Mouse (Mus musculus) NIH3T3 (cell line): ENCODE results near the gene Ube2i.

Experiments
- DNase-seq: peaks from one replicate; pipeline ENCODE4 v3.0.0-alpha.2; 2012; ENCODE audit warnings: low read depth

Gene Ube2i

GRCm38 (mm10) chr17:25218967-25219366, 55.5 kb downstream of the Ube2i start:
- peak; percentile 56 for DNase-seq

DNA sequence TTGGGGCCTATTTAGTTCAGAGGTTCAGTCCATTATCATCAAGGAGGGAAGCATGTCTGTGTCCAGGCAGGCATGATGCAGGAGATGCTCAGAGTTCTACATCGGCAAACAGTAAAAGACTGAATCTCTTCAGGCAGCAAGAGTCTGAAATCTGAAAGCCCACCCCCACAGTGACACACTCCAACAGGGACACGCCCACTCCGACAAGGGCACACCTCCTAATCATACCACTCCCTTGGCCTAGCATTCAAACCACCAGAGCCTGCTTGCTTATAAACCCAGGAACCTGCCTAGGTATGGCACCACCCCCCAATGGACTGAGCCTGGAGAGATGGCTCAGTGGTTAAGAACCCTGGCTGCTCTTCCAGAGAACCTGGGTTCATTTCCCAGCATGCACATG, 59.0 kb downstream of the Ube2i start:
- no peak for DNase-seq
